Mouse (Mus musculus) liver, embryonic 14.5 days (tissue): ENCODE measurements around the gene Ankrd6. TPM values are rescaled to one million over a fixed set of nuclear protein-coding genes. Genes with fewer than 3 reads are reported as not detected.

Source experiments
- ATAC-seq: fragments of 200-750 bp; cut with Nextera tagmentation; 2 replicates; pipeline ENCODE4 v1.8.0; 2017; ENCODE audit warnings: moderate number of reproducible peaks, mild to moderate bottlenecking, moderate library complexity; ENCODE audit not compliant: insufficient read depth
- DNase-seq, 3 experiments: peaks; one replicate each; pipeline ENCODE4 v3.0.0-alpha.2; 2012 to 2013; ENCODE audit warnings: low read depth in 3 of 3, low spot score in 3 of 3
- H3K27ac ChIP-seq: fragments of 300-500 bp; sonication (generic); 2 replicates; pipeline ENCODE4 v1.5.1; 2014; ENCODE audit warnings: moderate library complexity, mild to moderate bottlenecking, control low read depth, inconsistent platforms
- H3K27me3 ChIP-seq: fragments of 300-500 bp; sonication (generic); 2 replicates; pipeline ENCODE4 v1.6.1; 2014; ENCODE audit warnings: mild to moderate bottlenecking, low read length, moderate library complexity; ENCODE audit not compliant: control insufficient read depth, insufficient read depth
- H3K36me3 ChIP-seq: fragments of 300-500 bp; sonication (generic); replicated peaks from 2 replicates; pipeline ENCODE4 v1.6.1; 2014; ENCODE audit warnings: low read depth; ENCODE audit not compliant: control insufficient read depth, insufficient read depth
- H3K4me1 ChIP-seq, 2 experiments: fragments of 200-500 bp in 1 of 2; fragments of 300-500 bp in 1 of 2; sonication (generic) in 1 of 2; replicated peaks; 2 replicates each; pipeline ENCODE4 v1.6.1; 2012 to 2014; ENCODE audit warnings: antibody characterized with exemption in 1 of 2, inconsistent platforms in 1 of 2, low read length in 1 of 2; ENCODE audit not compliant: control insufficient read depth in 2 of 2, insufficient read depth in 2 of 2
- H3K4me2 ChIP-seq: fragments of 300-500 bp; sonication (generic); 2 replicates; pipeline ENCODE4 v1.6.1; 2014; ENCODE audit warnings: low read depth, mild to moderate bottlenecking, control low read depth, moderate library complexity
- H3K4me3 ChIP-seq, 2 experiments: fragments of 200-500 bp in 1 of 2; fragments of 300-500 bp in 1 of 2; sonication (generic) in 1 of 2; 2 replicates each; pipeline ENCODE4 v1.5.1; 2012 to 2014; ENCODE audit warnings: low read depth in 2 of 2, low read length in 2 of 2, mild to moderate bottlenecking in 2 of 2, control low read depth in 1 of 2, inconsistent platforms in 1 of 2, moderate library complexity in 1 of 2; ENCODE audit not compliant: insufficient read depth in 1 of 2
- H3K9ac ChIP-seq: fragments of 300-500 bp; sonication (generic); replicated peaks from 2 replicates; pipeline ENCODE4 v1.6.1; 2014; ENCODE audit warnings: mild to moderate bottlenecking, control low read depth, moderate library complexity
- H3K9me3 ChIP-seq: fragments of 300-500 bp; sonication (generic); 2 replicates; pipeline ENCODE4 v1.6.1; 2016; ENCODE audit warnings: low read length, mixed read lengths; ENCODE audit not compliant: control insufficient read depth
- CTCF ChIP-seq: IDR thresholded peaks from 2 replicates; pipeline ENCODE4 v1.5.1; 2016; ENCODE audit warnings: antibody characterized with exemption, low read depth, control low read depth
- EP300 ChIP-seq: IDR thresholded peaks from 2 replicates; pipeline ENCODE4 v1.6.1; 2016; ENCODE audit warnings: antibody characterized with exemption, low read depth
- WGBS: fragments of 180-500 bp; shearing (Covaris S2); extraction: QIAGEN DNeasy Blood & Tissue Kit; methylation state at CpG from one replicate; pipeline ENCODE4 v1.1.7; 2014; ENCODE audit not compliant: insufficient replicate concordance; 5-methylcytosine and 5-hydroxymethylcytosine counted together
- polyA plus RNA-seq, 2 experiments: library from polyadenylated mRNA; depleted of rRNA in 1 of 2; stranded (reverse) in 1 of 2; unstranded in 1 of 2; fragments of >200 nt; fragmentation: Nextera tagmentation in 1 of 2; extraction: Ambion mirVana in 1 of 2; gene quantifications; 2 replicates each; pipeline versions ENCODE4 v1.2.1 to v1.2.3; 2012 to 2014

Ankrd6 gene
- polyA plus RNA-seq, 2 experiments, result 0.31 to 0.42 TPM

DNA sequence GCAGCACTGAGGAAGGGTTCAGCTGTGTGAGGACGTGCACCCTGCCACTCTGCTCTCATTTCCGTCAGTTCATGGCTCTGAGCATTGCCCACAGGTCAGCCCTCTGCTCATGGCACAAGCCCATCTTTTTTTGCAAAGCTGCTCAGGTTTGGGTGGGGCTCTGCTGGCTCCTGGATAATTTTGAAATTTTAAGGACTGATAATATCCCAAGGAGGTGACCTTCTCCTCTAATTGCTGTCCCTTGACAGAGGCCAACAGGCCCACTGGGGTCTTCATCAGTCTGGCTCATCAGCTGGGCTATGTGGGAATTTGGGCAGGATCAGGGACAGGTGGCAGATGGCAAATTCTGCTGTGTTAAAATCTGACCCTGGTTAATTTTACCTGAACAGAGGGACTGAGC lies 38.7 kb upstream of the Ankrd6 start:
- Histone ChIP-seq H3K4me3 (no peak overlapping the region), H3K4me2 (no peak overlapping the region), H3K27ac (no peak overlapping the region), H3K4me1 (peaks cover 20 to 30% of the 10 kb centered on the region in 2 experiments), H3K27me3 (peaks cover 11% of the 10 kb centered on the region), H3K9ac (no peak overlapping the region; the same call in 1 of the 2 replicates), H3K36me3 (no peaks in the 10 kb centered on the region), H3K9me3 (no peaks in the 10 kb centered on the region)
- 74% methylated on average over 2 of the region's 2 CpGs for WGBS
- DNase-seq (no peak), ATAC-seq (no peak)
- TF ChIP-seq EP300 (no peak), CTCF (no peak)

GRCm38 (mm10) chr4:32987006-32987405 lies 36.4 kb upstream of the Ankrd6 start:
- H3K27me3 ChIP-seq, result peaks cover 33% of the 10 kb centered on the region
- TF ChIP-seq CTCF, result peak; percentile 32; the same call in 1 of the 2 replicates
- peak; percentile 95 for TF ChIP-seq EP300
- H3K9me3 ChIP-seq, result no peaks in the 10 kb centered on the region
- peak overlapping the region; percentile 78 for H3K4me2 ChIP-seq
- peak; percentile 84 to 88 (median 87) for DNase-seq
- peaks cover 28 to 33% of the 10 kb centered on the region in 2 experiments for H3K4me1 ChIP-seq
- H3K9ac ChIP-seq, result peak overlapping the region; percentile 68
- peak; percentile 97 for ATAC-seq
- no peaks in the 10 kb centered on the region for H3K36me3 ChIP-seq
- peak overlapping the region; percentile 83 for H3K27ac ChIP-seq
- H3K4me3 ChIP-seq, result peak overlapping the region; percentile 59 to 63
- WGBS, result 18% methylated on average over 3 of the region's 3 CpGs

DNA sequence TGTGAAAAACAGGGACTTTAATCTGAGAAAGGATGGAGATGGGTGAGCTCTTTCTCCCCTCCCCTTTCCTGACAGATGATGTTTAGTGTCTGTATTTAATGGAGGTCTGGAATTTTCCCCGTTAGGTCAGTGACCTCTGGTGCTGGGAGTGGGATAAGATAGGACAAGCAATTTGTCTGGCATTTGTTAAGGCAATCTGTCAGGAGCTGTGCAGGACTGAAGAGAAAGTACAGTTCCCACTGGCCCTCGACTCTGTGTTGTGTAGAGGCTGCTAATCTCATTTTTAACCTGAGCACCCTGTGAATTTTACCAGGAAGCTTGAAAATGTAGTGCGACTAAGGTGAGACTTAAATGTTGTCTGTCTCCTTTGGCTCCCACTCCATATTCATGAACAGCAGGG lies 35.0 kb upstream of the Ankrd6 start:
- peak overlapping the region; percentile 70 for H3K27ac ChIP-seq
- H3K9ac ChIP-seq, result peak overlapping the region; percentile 33; the same call in 1 of the 2 replicates
- DNase-seq (no peak), ATAC-seq (no peak)
- H3K27me3 ChIP-seq, result peaks cover 41% of the 10 kb centered on the region
- H3K4me1 ChIP-seq, result peaks cover 31 to 43% of the 10 kb centered on the region in 2 experiments
- H3K9me3 ChIP-seq, result no peaks in the 10 kb centered on the region
- H3K4me2 ChIP-seq, result peak overlapping the region; percentile 78
- H3K36me3 ChIP-seq, result no peaks in the 10 kb centered on the region
- TF ChIP-seq CTCF, result no peak
- WGBS, result 19% methylated on average over 3 of the region's 3 CpGs
- peak overlapping the region; percentile 47 to 59 for H3K4me3 ChIP-seq

GRCm38 (mm10) chr4:32984801-32985675 lies 34.4 kb upstream of the Ankrd6 start:
- Histone ChIP-seq H3K27ac (no peak overlapping the region), H3K27me3 (peaks cover 41% of the 10 kb centered on the region), H3K4me3 (peak overlapping the region; percentile 59 to 61), H3K4me1 (peaks cover 31 to 43% of the 10 kb centered on the region in 2 experiments), H3K4me2 (peak overlapping the region; percentile 78), H3K9me3 (no peaks in the 10 kb centered on the region), H3K36me3 (no peaks in the 10 kb centered on the region), H3K9ac (peak overlapping the region; percentile 53)
- no peak for TF ChIP-seq EP300
- peak; percentile 53 for TF ChIP-seq CTCF
- WGBS, result 28% methylated on average over 13 of the region's 13 CpGs
- ATAC-seq, result no peak
- no peak for DNase-seq

DNA sequence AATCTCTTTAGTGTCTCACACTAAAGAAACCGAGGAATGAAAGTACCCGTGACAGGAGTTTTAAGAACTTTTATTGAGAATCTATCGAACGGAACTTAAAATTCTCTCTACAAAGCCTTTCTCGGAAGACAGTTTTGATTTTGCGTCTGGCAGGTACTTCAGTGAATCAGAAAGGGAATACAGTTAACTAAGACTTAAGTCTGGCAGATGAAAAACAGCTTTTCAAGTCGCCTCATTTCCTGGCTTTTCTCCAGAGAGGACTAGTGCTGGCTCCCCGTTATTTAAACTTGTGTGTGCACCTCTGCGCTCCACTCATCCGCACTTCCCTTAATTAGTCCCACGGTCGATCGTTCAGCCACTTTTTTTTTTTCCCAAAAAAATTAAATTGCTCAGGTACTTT lies 33.6 kb upstream of the Ankrd6 start:
- H3K27ac ChIP-seq, result no peak overlapping the region
- H3K4me2 ChIP-seq, result peak overlapping the region; percentile 78
- H3K36me3 ChIP-seq, result no peaks in the 10 kb centered on the region
- no peak for ATAC-seq
- no peak for DNase-seq
- peak overlapping the region; percentile 53 for H3K9ac ChIP-seq
- no peak for TF ChIP-seq CTCF
- no peak for TF ChIP-seq EP300
- H3K4me1 ChIP-seq, result peaks cover 31 to 43% of the 10 kb centered on the region in 2 experiments
- H3K9me3 ChIP-seq, result no peaks in the 10 kb centered on the region
- peaks cover 41% of the 10 kb centered on the region for H3K27me3 ChIP-seq
- peak overlapping the region; percentile 59 to 61 for H3K4me3 ChIP-seq
- 2% methylated on average over 13 of the region's 13 CpGs for WGBS
